Mouse (Mus musculus) embryonic fibroblast, embryonic 13.5 days (primary cell): Measurements from ENCODE around the gene Cacna1s. TPM values are rescaled to one million over a fixed set of nuclear protein-coding genes. Genes with fewer than 3 reads are reported as not detected.

Experiments
- H3K27ac ChIP-seq: 2 replicates; pipeline ENCODE4 v1.5.1; 2012; ENCODE audit warnings: low read length, control low read depth, inconsistent platforms; ENCODE audit not compliant: insufficient read depth
- H3K4me1 ChIP-seq: 2 replicates; pipeline ENCODE4 v1.6.1; 2011; ENCODE audit warnings: low read length; ENCODE audit not compliant: control insufficient read depth, insufficient read depth
- H3K4me3 ChIP-seq: 2 replicates; pipeline ENCODE4 v1.5.1; 2011; ENCODE audit warnings: mild to moderate bottlenecking, control low read depth, low read length; ENCODE audit not compliant: insufficient read depth
- CTCF ChIP-seq: IDR thresholded peaks from 2 replicates; pipeline ENCODE4 v1.5.1; 2011; ENCODE audit warnings: mild to moderate bottlenecking, control low read depth, low read length, moderate library complexity, borderline replicate concordance; ENCODE audit not compliant: insufficient read depth
- POLR2A ChIP-seq: IDR thresholded peaks from 2 replicates; pipeline ENCODE4 v1.6.1; 2011; ENCODE audit warnings: low read depth, mild to moderate bottlenecking, control low read depth, low read length, moderate library complexity
- polyA plus RNA-seq: library from polyadenylated mRNA; stranded (reverse); fragments of >200 nt; gene quantifications from 2 replicates; pipeline ENCODE4 v1.2.4, GENCODE M21; 2011; ENCODE audit warnings: low read depth; ENCODE audit not compliant: missing spikeins, insufficient read length

Cacna1s gene
- polyA plus RNA-seq, 1 experiment: not detected

- no peak within 1 kb of the TSS for H3K4me3 ChIP-seq
- no peak within 1 kb of the TSS for H3K27ac ChIP-seq
- peaks cover 2% of the 10 kb centered on the region; the same call in 1 of the 2 replicates for H3K4me1 ChIP-seq
- TF ChIP-seq POLR2A (no peak), CTCF (no peak)
Measured at GRCm38 (mm10) chr1:136050312-136051012, 2.1 kb upstream of the Cacna1s start, which contains the start of gene Ascl5. Gene Ascl5 (plus strand): TSS chr1:136050804.

- no peak for TF ChIP-seq CTCF
- TF ChIP-seq POLR2A: no peak
- peaks cover 2% of the 10 kb centered on the region; the same call in 1 of the 2 replicates for H3K4me1 ChIP-seq
- H3K4me3 ChIP-seq: no peak overlapping the region
- no peak overlapping the region for H3K27ac ChIP-seq
Measured at GRCm38 (mm10) chr1:136051013-136051315, 1.6 kb upstream of the Cacna1s start.

GRCm38 (mm10) chr1:136051465-136051864 is 1.1 kb upstream of the Cacna1s start:
- H3K4me1 ChIP-seq: peaks cover 2% of the 10 kb centered on the region; the same call in 1 of the 2 replicates
- H3K27ac ChIP-seq: no peak overlapping the region
- H3K4me3 ChIP-seq: no peak overlapping the region
- TF ChIP-seq POLR2A: no peak
- TF ChIP-seq CTCF: peak; percentile 44; the same call in 1 of the 2 replicates

- no peak for TF ChIP-seq POLR2A
- TF ChIP-seq CTCF: no peak
Measured at GRCm38 (mm10) chr1:136055771-136056170, 3.2 kb downstream of the Cacna1s start.

DNA sequence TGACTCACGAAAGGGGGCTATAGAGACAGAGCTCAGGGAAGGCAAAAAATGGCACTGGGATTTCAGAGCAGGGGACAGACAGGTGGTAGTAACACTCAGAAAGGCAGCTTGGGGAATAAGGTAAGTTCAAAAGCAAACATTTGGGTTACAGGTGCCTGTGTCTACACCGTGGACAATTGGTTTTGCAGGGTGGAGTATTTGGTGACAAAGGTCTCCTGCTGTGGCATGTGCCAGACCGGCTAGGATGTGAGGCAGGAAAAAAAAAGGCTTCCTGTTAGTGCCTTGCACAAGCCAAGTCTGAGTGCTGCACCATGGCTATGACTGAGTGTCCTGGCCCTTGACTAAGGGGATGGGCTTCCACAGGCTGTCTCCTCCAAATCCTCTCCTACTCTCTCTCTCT is 6.0 kb downstream of the Cacna1s start:
- H3K4me1 ChIP-seq: no peaks in the 10 kb centered on the region
- no peak overlapping the region for H3K27ac ChIP-seq
- no peak overlapping the region for H3K4me3 ChIP-seq
- TF ChIP-seq CTCF (no peak), POLR2A (no peak)

More at GRCm38 (mm10) chr1:136055771-136056170, 3.2 kb downstream of the Cacna1s start:
- peaks cover under 1% of the 10 kb centered on the region; the same call in 1 of the 2 replicates for H3K4me1 ChIP-seq
- H3K4me3 ChIP-seq: no peak overlapping the region
- no peak overlapping the region for H3K27ac ChIP-seq

DNA sequence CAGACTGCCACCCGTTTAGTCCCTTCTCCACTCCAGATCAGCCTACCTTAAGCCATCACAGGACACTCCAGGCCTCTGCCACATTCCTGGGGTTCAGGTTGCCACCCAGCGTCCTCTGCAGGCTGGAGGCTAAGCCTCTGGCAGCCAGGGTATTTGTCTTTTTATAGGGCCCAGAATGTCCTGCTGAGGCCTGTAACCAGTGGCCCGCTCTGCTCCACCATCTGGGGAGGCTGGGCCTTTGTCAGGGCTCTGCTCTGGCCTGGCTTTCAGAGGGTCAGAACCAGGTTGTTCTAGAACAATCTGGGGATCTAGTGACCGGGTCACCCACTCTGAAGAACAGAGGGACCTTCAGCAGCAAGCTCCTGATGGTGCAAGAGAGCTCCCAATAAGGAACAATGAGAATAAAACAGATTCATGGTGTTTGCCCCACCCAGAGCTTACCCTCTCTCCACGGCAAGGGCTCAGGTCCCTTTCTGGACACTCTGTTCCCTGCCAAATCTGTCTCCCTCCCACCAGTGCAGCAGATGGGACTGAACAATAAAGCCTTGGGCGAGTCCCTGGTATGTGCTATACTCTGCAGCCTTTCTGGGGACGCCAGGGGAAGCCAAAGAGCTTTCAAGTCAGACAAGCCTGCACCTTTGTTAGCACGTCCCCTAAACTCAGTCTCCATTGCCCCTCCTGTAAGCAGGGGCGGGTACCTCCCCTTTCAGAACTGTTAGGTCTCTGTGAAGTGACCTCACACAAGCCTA is 8.7 kb downstream of the Cacna1s start:
- TF ChIP-seq CTCF: no peak
- no peak for TF ChIP-seq POLR2A
- H3K27ac ChIP-seq: no peak overlapping the region

GRCm38 (mm10) chr1:136061790-136062141 is 9.2 kb downstream of the Cacna1s start:
- Histone ChIP-seq H3K4me1 (no peaks in the 10 kb centered on the region), H3K27ac (no peak overlapping the region), H3K4me3 (no peak overlapping the region)
- TF ChIP-seq CTCF: no peak
- TF ChIP-seq POLR2A: no peak

More for the DNA sequence above, 8.7 kb downstream of the Cacna1s start:
- no peak overlapping the region for H3K4me3 ChIP-seq
- H3K4me1 ChIP-seq: no peaks in the 10 kb centered on the region

- Histone ChIP-seq H3K4me3 (no peak overlapping the region), H3K4me1 (no peaks in the 10 kb centered on the region), H3K27ac (no peak overlapping the region)
- TF ChIP-seq POLR2A: no peak
- TF ChIP-seq CTCF: no peak
Measured at GRCm38 (mm10) chr1:136063991-136064390, 11.4 kb downstream of the Cacna1s start.

GRCm38 (mm10) chr1:136066621-136067020 is 14.1 kb downstream of the Cacna1s start:
- no peak for TF ChIP-seq POLR2A
- TF ChIP-seq CTCF: no peak
- Histone ChIP-seq H3K4me1 (no peaks in the 10 kb centered on the region), H3K27ac (no peak overlapping the region), H3K4me3 (no peak overlapping the region)

DNA sequence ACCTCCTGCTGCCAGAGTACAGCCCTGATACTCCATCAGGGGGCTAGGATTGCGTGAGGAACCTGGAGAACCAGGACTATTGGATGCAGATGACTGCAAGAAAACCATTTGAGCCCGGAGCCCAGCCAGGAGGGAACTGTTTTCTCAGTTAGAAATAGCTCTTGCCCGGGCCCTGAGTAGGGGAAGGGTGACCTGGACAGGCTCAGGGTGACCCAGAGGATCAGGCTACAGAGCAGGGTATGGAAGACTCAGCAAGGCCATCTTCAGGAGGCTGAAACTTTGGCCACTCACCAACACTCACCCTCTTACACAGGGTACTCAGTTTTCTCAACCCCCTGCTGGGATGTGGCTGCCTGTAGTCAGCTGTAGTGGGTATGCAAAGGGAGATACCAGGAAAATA is 15.0 kb downstream of the Cacna1s start:
- H3K4me3 ChIP-seq: no peak overlapping the region
- no peak for TF ChIP-seq CTCF
- no peak for TF ChIP-seq POLR2A
- no peak overlapping the region for H3K27ac ChIP-seq
- H3K4me1 ChIP-seq: no peaks in the 10 kb centered on the region

- H3K4me1 ChIP-seq: no peaks in the 10 kb centered on the region
- TF ChIP-seq CTCF (peak; percentile 78; the same call in 1 of the 2 replicates), POLR2A (no peak)
- H3K4me3 ChIP-seq: no peak overlapping the region
- no peak overlapping the region for H3K27ac ChIP-seq
Measured at GRCm38 (mm10) chr1:136076086-136076485, 23.5 kb downstream of the Cacna1s start.
